Mouse (Mus musculus): ENCODE measurements around the gene Otud5.

DNA sequence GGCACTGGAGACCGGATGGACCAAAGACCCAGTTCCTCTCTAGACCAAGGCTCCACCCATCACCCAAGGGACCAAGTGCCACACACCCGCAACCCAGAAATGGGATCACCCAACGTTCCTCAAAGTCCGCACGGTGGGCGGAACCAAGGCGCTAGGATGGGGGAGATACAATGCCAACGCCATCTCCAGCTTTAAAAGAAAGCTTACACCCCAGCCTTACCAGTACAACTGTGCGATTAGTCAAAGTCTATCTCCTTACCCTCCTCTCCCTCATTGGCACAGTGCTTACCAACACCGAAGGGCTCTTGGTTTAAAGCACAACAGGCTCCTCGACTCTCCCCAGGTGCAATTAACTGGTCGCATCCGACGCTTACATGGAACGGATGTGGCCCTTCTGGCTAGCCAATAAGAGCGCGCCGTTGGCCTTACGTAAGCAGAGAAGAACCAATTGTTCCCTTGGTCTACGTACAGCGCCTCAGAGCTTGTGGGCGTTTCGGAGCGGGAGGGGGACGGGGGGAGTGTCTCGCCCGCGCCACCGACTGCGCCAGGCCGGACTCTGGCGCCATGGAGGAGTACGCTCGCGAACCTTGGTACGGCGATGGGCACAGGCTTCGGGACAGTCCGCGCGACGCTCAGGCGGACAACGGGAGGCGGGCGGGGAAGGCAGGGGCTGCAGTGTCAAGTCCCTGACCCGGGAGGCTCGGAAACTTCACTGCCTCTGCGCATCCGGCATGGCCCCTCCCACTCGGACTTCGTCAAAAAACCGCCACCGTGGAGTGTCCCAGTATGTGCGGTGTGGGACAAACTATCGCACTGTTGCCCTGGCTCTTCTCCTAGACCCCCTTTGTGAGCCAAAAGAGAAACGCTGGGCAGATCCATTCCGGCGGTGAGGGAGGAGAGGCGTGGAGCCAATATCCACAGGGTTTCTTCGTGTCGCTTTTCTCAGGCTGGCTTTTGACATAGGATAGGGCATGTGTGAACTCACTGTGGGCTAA lies 58.0 kb downstream of the Otud5 start, which contains the start of the genes Pqbp1 and Timm17b:
- TF ChIP-seq CTCF (IDR thresholded peaks at IDR 0.05; ENCODE audit: borderline replicate concordance, insufficient read depth, low read length) (no peak), POLR2A (IDR thresholded peaks at IDR 0.05; ENCODE audit: low read depth, low read length) (peak; percentile 53)
